In genomic region chr7:75913952-75914351, GRCm38 (mm10) we compare ENCODE assay signal across 8 mouse cellular contexts.
A peak's percentile ranks its signal among the peaks of the same experiment; 100 is the strongest.
DNase-seq lines count a peak whose midpoint lies in the region; ATAC-seq and TF ChIP-seq lines count a peak whose summit lies in the region.

No protein-coding gene starts in this region.

- WGBS in hindbrain, embryonic 13.5 days: 1% methylated on average over 7 of the region's 7 CpGs

- TF ChIP-seq CTCF in Patski (IDR thresholded peaks at IDR 0.05): peak; percentile 83

- CTCF ChIA-PET in Patski (lab: Charles Lee): interaction anchor here (0.7 to 1.2 kb wide), 3 partner anchors 23 to 36 kb away, joined by 3 read pairs; no protein-coding TSS in a partner anchor

- H3K4me1 ChIP-seq in hindbrain, embryonic 13.5 days (replicated peaks): peaks cover 10% of the 10 kb centered on the region

- H3K36me3 ChIP-seq in hindbrain, embryonic 13.5 days: no peaks in the 10 kb centered on the region

- POLR2A ChIA-PET in Patski (lab: Charles Lee): interaction anchor here (0.6 kb wide), 2 partner anchors 489 to 865 kb away, joined by 4 read pairs; no protein-coding TSS in a partner anchor

- H3K4me2 ChIP-seq in hindbrain, embryonic 13.5 days: no peak overlapping the region

- peaks cover 5% of the 10 kb centered on the region for H3K27me3 ChIP-seq in Patski
- no peaks in the 10 kb centered on the region for H3K27me3 ChIP-seq in hindbrain, embryonic 13.5 days

- no peaks in the 10 kb centered on the region for H3K9me3 ChIP-seq in hindbrain, embryonic 13.5 days

- no peak overlapping the region for H3K27ac ChIP-seq in hindbrain, embryonic 13.5 days

- no peak for DNase-seq in Patski (ENCODE audit: low read depth, low spot score)
- DNase-seq in cerebellum, postnatal 10 days: peak; percentile 87 to 89
- peak; percentile 58 to 77 for DNase-seq in frontal cortex, postnatal 14 days (ENCODE audit: low spot score in 2 of 2)
- DNase-seq in layer of hippocampus, postnatal 36 days: peak; percentile 76 to 80
- peak; percentile 76 for DNase-seq in lung, postnatal 36 days
- DNase-seq in retina, embryonic 14.5 days (ENCODE audit: low spot score): peak; percentile 96
- DNase-seq in thymus, postnatal 36 days: peak; percentile 89

- in situ Hi-C loops in Patski (cut with MboI; ENCODE audit: low pct_unique_long_range_greater_than_20kb): no loop called here

- peak; percentile 93 for ATAC-seq in Patski
- peak; percentile 79 for ATAC-seq in hindbrain, embryonic 13.5 days (ENCODE audit: low FRiP score)

- no peak overlapping the region for H3K4me3 ChIP-seq in hindbrain, embryonic 13.5 days

- no peak overlapping the region for H3K9ac ChIP-seq in hindbrain, embryonic 13.5 days
